Mouse (Mus musculus) CH12.LX (cell line): Measurements from ENCODE around the gene Phf10. TPM values are rescaled to one million over a fixed set of nuclear protein-coding genes. Genes with fewer than 3 reads are reported as not detected.

Experiments
- DNase-seq: peaks from one replicate; pipeline ENCODE4 v3.0.0-alpha.2; 2013; ENCODE audit errors: extremely low read depth
- H3K27ac ChIP-seq: 2 replicates; pipeline ENCODE4 v1.5.1; 2012; ENCODE audit warnings: low read depth, mild to moderate bottlenecking, control low read depth, moderate library complexity; ENCODE audit not compliant: insufficient read depth
- H3K27me3 ChIP-seq: replicated peaks from 2 replicates; pipeline ENCODE3; 2012; ENCODE audit warnings: inconsistent platforms
- H3K36me3 ChIP-seq, 2 experiments: replicated peaks in 1 of 2; 2 replicates each; pipeline versions ENCODE3 to v1.6.1; 2012; ENCODE audit warnings: inconsistent platforms in 1 of 2, low read length in 1 of 2, mild to moderate bottlenecking in 1 of 2, mixed read lengths in 1 of 2, moderate library complexity in 1 of 2; ENCODE audit not compliant: control insufficient read depth in 1 of 2, insufficient read depth in 1 of 2
- H3K4me1 ChIP-seq, 2 experiments: 2 replicates each; pipeline ENCODE4 v1.6.1; 2012; ENCODE audit warnings: inconsistent platforms in 1 of 2, moderate library complexity in 1 of 2; ENCODE audit not compliant: insufficient read depth in 2 of 2, control insufficient read depth in 1 of 2
- H3K4me2 ChIP-seq: 2 replicates; pipeline ENCODE4 v1.6.1; 2012; ENCODE audit warnings: low read depth, mild to moderate bottlenecking, control low read depth; ENCODE audit not compliant: poor library complexity, insufficient read depth, severe bottlenecking
- H3K4me3 ChIP-seq, 3 experiments: fragments of 150-350 bp in 1 of 3; sonication (generic) in 1 of 3; replicated peaks in 1 of 3; 2 replicates each; pipeline versions ENCODE3 to v1.5.1; 2011 to 2012; ENCODE audit warnings: low read depth in 2 of 3, low read length in 2 of 3, mild to moderate bottlenecking in 2 of 3, moderate library complexity in 2 of 3, control low read depth in 1 of 3, improper control_type of control experiment in 1 of 3, inconsistent platforms in 1 of 3, mixed read lengths in 1 of 3; ENCODE audit not compliant: poor library complexity in 1 of 3
- H3K79me2 ChIP-seq: replicated peaks from 2 replicates; pipeline ENCODE4 v1.6.1; 2012; ENCODE audit warnings: mild to moderate bottlenecking, moderate library complexity; ENCODE audit not compliant: control insufficient read depth, poor library complexity, insufficient read depth, severe bottlenecking; ENCODE audit errors: extremely low read depth
- H3K9ac ChIP-seq: 2 replicates; pipeline ENCODE4 v1.6.1; 2012; ENCODE audit warnings: low read depth, mild to moderate bottlenecking, control low read depth, moderate library complexity; ENCODE audit not compliant: insufficient read depth
- H3K9me3 ChIP-seq: replicated peaks from 2 replicates; pipeline ENCODE3; 2012; ENCODE audit warnings: low read length, inconsistent platforms, mixed read lengths
- BHLHE40 ChIP-seq: IDR thresholded peaks from 2 replicates; pipeline ENCODE4 v1.6.1; 2011; ENCODE audit warnings: mild to moderate bottlenecking, low read depth, low read length, improper control_type of control experiment
- CHD1 ChIP-seq: IDR thresholded peaks from 2 replicates; pipeline ENCODE4 v1.6.1; 2012; ENCODE audit warnings: low read depth, low read length, improper control_type of control experiment, inconsistent platforms
- CTCF ChIP-seq, 2 experiments: IDR thresholded peaks in 1 of 2; conservative IDR thresholded peaks in 1 of 2; 2 replicates each; pipeline ENCODE4 v1.5.1; 2011 to 2012; ENCODE audit warnings: low read depth in 2 of 2, low read length in 2 of 2, improper control_type of control experiment in 1 of 2, inconsistent platforms in 1 of 2, mild to moderate bottlenecking in 1 of 2, moderate library complexity in 1 of 2
- E2F4 ChIP-seq: IDR thresholded peaks from 2 replicates; pipeline ENCODE4 v1.6.1; 2011; ENCODE audit warnings: low read depth, low read length, improper control_type of control experiment; ENCODE audit not compliant: insufficient replicate concordance
- ELF1 ChIP-seq: IDR thresholded peaks from 2 replicates; pipeline ENCODE4 v1.6.1; 2014; ENCODE audit warnings: low read depth, mild to moderate bottlenecking, inconsistent platforms, low read length, improper control_type of control experiment
- ETS1 ChIP-seq: conservative IDR thresholded peaks from 2 replicates; pipeline ENCODE4 v1.6.1; 2012; ENCODE audit warnings: low read depth, mild to moderate bottlenecking, inconsistent platforms, low read length, improper control_type of control experiment, moderate library complexity
- HCFC1 ChIP-seq: IDR thresholded peaks from 2 replicates; pipeline ENCODE4 v1.6.1; 2012; ENCODE audit warnings: low read depth, mild to moderate bottlenecking, inconsistent platforms, low read length, improper control_type of control experiment
- IRF4 ChIP-seq: IDR thresholded peaks from 2 replicates; pipeline ENCODE4 v1.6.1; 2014; ENCODE audit warnings: low read depth, mild to moderate bottlenecking, inconsistent platforms, low read length, improper control_type of control experiment
- JUN ChIP-seq: IDR thresholded peaks from 2 replicates; pipeline ENCODE4 v1.6.1; 2011; ENCODE audit warnings: low read depth, mild to moderate bottlenecking, low read length, improper control_type of control experiment, moderate library complexity; ENCODE audit not compliant: insufficient read depth
- MAX ChIP-seq: IDR thresholded peaks from 2 replicates; pipeline ENCODE4 v1.6.1; 2011; ENCODE audit warnings: low read length, improper control_type of control experiment
- MAZ ChIP-seq: IDR thresholded peaks from 2 replicates; pipeline ENCODE4 v1.6.1; 2012; ENCODE audit warnings: low read depth, mild to moderate bottlenecking, inconsistent platforms, low read length, improper control_type of control experiment, moderate library complexity
- MXI1 ChIP-seq: IDR thresholded peaks from 2 replicates; pipeline ENCODE4 v1.6.1; 2011; ENCODE audit warnings: mild to moderate bottlenecking, low read depth, low read length, improper control_type of control experiment
- NRF1 ChIP-seq: IDR thresholded peaks from 2 replicates; pipeline ENCODE4 v1.6.1; 2014; ENCODE audit warnings: low read depth, mild to moderate bottlenecking, inconsistent platforms, low read length, improper control_type of control experiment, moderate library complexity
- PAX5 ChIP-seq: IDR thresholded peaks from 2 replicates; pipeline ENCODE4 v1.6.1; 2012; ENCODE audit warnings: low read length, inconsistent platforms, mixed read lengths
- POLR2AphosphoS2 ChIP-seq: IDR thresholded peaks from 2 replicates; pipeline ENCODE4 v1.6.1; 2011; ENCODE audit warnings: low read depth, low read length, improper control_type of control experiment
- RAD21 ChIP-seq: IDR thresholded peaks from 2 replicates; pipeline ENCODE4 v1.6.1; 2011; ENCODE audit warnings: low read depth, mild to moderate bottlenecking, low read length, improper control_type of control experiment, moderate library complexity
- RCOR1 ChIP-seq: conservative IDR thresholded peaks from 2 replicates; pipeline ENCODE4 v1.6.1; 2012; ENCODE audit warnings: low read depth, mild to moderate bottlenecking, inconsistent platforms, low read length, improper control_type of control experiment
- TBP ChIP-seq: conservative IDR thresholded peaks from 2 replicates; pipeline ENCODE4 v1.6.1; 2011; ENCODE audit warnings: low read depth, low read length, improper control_type of control experiment
- TCF12 ChIP-seq: IDR thresholded peaks from 2 replicates; pipeline ENCODE4 v1.6.1; 2014; ENCODE audit warnings: low read depth, mild to moderate bottlenecking, inconsistent platforms, low read length, improper control_type of control experiment
- ZC3H11A ChIP-seq: IDR thresholded peaks from 2 replicates; pipeline ENCODE4 v1.6.1; 2012; ENCODE audit warnings: low read depth, mild to moderate bottlenecking, inconsistent platforms, low read length, improper control_type of control experiment
- ZMIZ1 ChIP-seq: IDR thresholded peaks from 2 replicates; pipeline ENCODE4 v1.6.1; 2012; ENCODE audit warnings: low read depth, mild to moderate bottlenecking, inconsistent platforms, low read length, improper control_type of control experiment
- ZNF384 ChIP-seq: IDR thresholded peaks from 2 replicates; pipeline ENCODE4 v1.6.1; 2012; ENCODE audit warnings: low read depth, low read length, improper control_type of control experiment, inconsistent platforms
- dilution Hi-C: fragments of 300-500 bp; cut with MboI; formaldehyde crosslinking; loops from 2 replicates; pipeline ENCODE4 v1.14.3; 2020; ENCODE audit warnings: low sequenced_read_pairs; ENCODE audit not compliant: extremely low pct_unique_long_range_greater_than_20kb, extremely low pct_ligation_motif_present
- in situ Hi-C: fragments of 300-500 bp; cut with MboI; formaldehyde crosslinking; loops from 3 replicates; pipeline ENCODE4 v1.14.3; 2019; ENCODE audit warnings: low sequenced_read_pairs, low pct_ligation_motif_present, low pct_unique_long_range_greater_than_20kb, mixed read lengths
- polyA plus RNA-seq: library from polyadenylated mRNA; unstranded; fragments of >175 nt; gene quantifications from 2 replicates; pipeline ENCODE4 v1.2.1, GENCODE M21; 2012; ENCODE audit warnings: low read depth; ENCODE audit not compliant: insufficient read length
- total RNA-seq, 2 experiments: library from RNA; depleted of rRNA; stranded (reverse); fragments of 300-350 nt in 1 of 2; fragments of >200 nt in 1 of 2; gene quantifications; 2 replicates each; pipeline ENCODE4 v1.2.3; 2012 to 2014

The Phf10 gene
- total and polyA plus RNA-seq, 3 experiments: 225 to 364 (median 343) TPM

DNA sequence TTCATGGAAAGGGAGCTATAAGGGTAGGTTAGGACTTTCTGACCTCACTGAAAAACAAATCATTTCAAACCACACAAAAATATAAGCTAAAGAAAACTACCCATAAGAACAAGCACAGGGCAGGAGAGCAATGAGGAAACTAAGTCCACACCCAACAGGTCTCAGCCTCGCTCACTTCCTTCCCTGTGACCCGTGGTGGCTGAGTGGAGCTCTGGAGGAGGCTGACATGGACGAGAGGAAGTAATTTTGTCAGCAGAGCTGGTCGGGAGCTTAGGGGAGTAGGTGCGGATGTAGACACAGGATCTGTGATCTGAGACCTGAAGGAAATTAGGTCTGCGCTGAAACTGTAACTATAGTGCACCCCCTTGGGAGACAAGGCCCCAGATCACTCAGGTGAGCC lies 39.5 kb downstream of the Phf10 start:
- Histone ChIP-seq H3K4me1 (peaks cover 0 to 43% of the 10 kb centered on the region in 2 experiments; a peak in 3 of 4 replicates), H3K9me3 (no peaks in the 10 kb centered on the region), H3K4me3 (no peak overlapping the region), H3K79me2 (no peaks in the 10 kb centered on the region), H3K4me2 (no peak overlapping the region), H3K9ac (no peak overlapping the region), H3K27me3 (no peaks in the 10 kb centered on the region), H3K36me3 (peaks cover 0 to 9% of the 10 kb centered on the region in 2 experiments), H3K27ac (no peak overlapping the region)
- dilution Hi-C loops (no loop called here), in situ Hi-C loops (loop anchor here (25.0 kb wide), 1 partner anchor 634 kb away; the partner anchor contains the start of gene Smoc2)
- TF ChIP-seq ZMIZ1: no peak
- no peak for DNase-seq

DNA sequence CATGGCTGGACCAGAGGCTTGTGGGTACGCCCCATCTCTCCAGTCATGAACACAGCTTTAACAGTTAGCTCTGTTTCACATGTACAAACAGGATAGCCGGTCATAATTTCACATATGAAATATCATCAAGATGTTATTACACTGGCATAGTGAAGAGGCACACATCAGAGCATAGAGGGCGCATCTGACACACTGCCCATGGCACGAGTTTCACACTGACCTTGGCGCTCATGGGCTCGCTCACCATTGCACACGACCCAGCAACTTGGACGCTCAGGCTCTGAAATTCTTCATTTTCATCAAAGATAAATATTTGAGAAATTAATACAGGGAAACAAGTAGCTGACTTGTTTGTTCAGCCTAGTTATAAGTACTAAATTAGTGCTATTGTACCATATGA lies 43.2 kb downstream of the Phf10 start:
- H3K4me1 ChIP-seq: peaks cover 0 to 18% of the 10 kb centered on the region in 2 experiments; a peak in 2 of 4 replicates
- no peak overlapping the region for H3K4me2 ChIP-seq
- in situ Hi-C loops: loop anchor here (25.0 kb wide), 1 partner anchor 631 kb away; the partner anchor contains the start of gene Smoc2
- H3K27me3 ChIP-seq: no peaks in the 10 kb centered on the region
- H3K9me3 ChIP-seq: no peaks in the 10 kb centered on the region
- no peaks in the 10 kb centered on the region for H3K79me2 ChIP-seq
- TF ChIP-seq MAX (no peak), CTCF (conservative IDR thresholded peaks at IDR 0.05 in 1 of 2, IDR thresholded peaks at IDR 0.05 in 1 of 2; ENCODE audit: low read depth in 2 of 2, low read length in 2 of 2) (0 out of 4 replicates have a peak, but pooled peaks of 1 of the 2 experiments have one; percentile 8), RAD21 (peak; percentile 13), PAX5 (no peak), CHD1 (no peak), BHLHE40 (no peak), TBP (no peak), RCOR1 (no peak), HCFC1 (no peak), ELF1 (no peak), NRF1 (no peak)
- TF ChIP-seq, all 38 proteins: peak for 2
- Histone ChIP-seq H3K27ac (no peak overlapping the region), H3K36me3 (peaks cover 0 to 12% of the 10 kb centered on the region in 2 experiments), H3K9ac (no peak overlapping the region), H3K4me3 (no peak overlapping the region)
- dilution Hi-C loops: no loop called here
- no peak for DNase-seq

DNA sequence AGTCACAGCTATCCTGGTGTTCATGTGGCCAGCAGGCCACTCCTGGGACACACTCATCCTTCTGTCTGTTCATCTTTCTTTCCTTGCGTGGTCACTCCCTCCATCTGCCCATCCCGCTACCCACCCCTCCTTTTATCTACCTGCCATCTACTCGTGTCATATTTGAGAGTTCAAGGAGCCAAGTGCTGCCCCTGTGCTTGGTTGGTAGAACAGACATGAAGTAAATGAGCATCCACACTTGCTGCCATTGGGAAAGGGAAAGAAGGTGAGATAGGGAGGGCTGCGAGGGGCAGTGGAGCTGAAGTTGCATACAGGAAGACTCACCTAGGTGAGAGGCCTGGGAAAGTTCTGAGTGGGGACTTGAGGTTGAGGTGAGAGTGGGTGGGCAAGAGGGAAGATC lies 46.7 kb downstream of the Phf10 start:
- dilution Hi-C loops (no loop called here), in situ Hi-C loops (loop anchor here (25.0 kb wide), 1 partner anchor 627 kb away; the partner anchor contains the start of gene Smoc2)
- no peak for DNase-seq
- Histone ChIP-seq H3K9me3 (no peaks in the 10 kb centered on the region), H3K4me1 (peaks cover 0 to 4% of the 10 kb centered on the region in 2 experiments; a peak in 2 of 4 replicates), H3K27me3 (no peaks in the 10 kb centered on the region), H3K27ac (no peak overlapping the region), H3K4me2 (no peak overlapping the region), H3K36me3 (peaks cover 0 to 11% of the 10 kb centered on the region in 2 experiments), H3K4me3 (no peak overlapping the region), H3K79me2 (no peaks in the 10 kb centered on the region), H3K9ac (no peak overlapping the region)
- no peak for TF ChIP-seq TCF12
- no peak for TF ChIP-seq JUN
- no peak for TF ChIP-seq RAD21
- TF ChIP-seq POLR2AphosphoS2: no peak
- no peak for TF ChIP-seq ZNF384
- TF ChIP-seq CTCF (conservative IDR thresholded peaks at IDR 0.05 in 1 of 2, IDR thresholded peaks at IDR 0.05 in 1 of 2; ENCODE audit: low read depth in 2 of 2, low read length in 2 of 2): no peak
- no peak for TF ChIP-seq MAZ
- no peak for TF ChIP-seq NRF1
- no peak for TF ChIP-seq ZC3H11A
- no peak for TF ChIP-seq HCFC1
- TF ChIP-seq IRF4: no peak
- no peak for TF ChIP-seq PAX5
- TF ChIP-seq E2F4: no peak
- TF ChIP-seq ETS1: no peak
- TF ChIP-seq ZMIZ1: no peak
- TF ChIP-seq ELF1: no peak
- TF ChIP-seq MXI1: no peak
- no peak for TF ChIP-seq TBP
